Mouse (Mus musculus): ENCODE measurements around the gene Ankrd13b.

- no peak for TF ChIP-seq CTCF (IDR thresholded peaks at IDR 0.05; ENCODE audit: insufficient read depth, low read depth, low read length)
- no peak for TF ChIP-seq POLR2A (IDR thresholded peaks at IDR 0.05; ENCODE audit: insufficient read depth, low read depth, low read length)
Observed at GRCm38 (mm10) chr11:77466544-77466943, 22.9 kb downstream of the Ankrd13b start.
